Mouse (Mus musculus) thymus, postnatal 10 days (tissue): ENCODE measurements around the gene Atp13a5.

Experiments used
- DNase-seq, 2 experiments: peaks; one replicate each; pipeline ENCODE4 v3.0.0; 2021; ENCODE audit warnings: low spot score in 2 of 2

Gene Atp13a5

GRCm38 (mm10) chr16:29204875-29205274, 173.7 kb downstream of the Atp13a5 start:
- no peak for DNase-seq

DNA sequence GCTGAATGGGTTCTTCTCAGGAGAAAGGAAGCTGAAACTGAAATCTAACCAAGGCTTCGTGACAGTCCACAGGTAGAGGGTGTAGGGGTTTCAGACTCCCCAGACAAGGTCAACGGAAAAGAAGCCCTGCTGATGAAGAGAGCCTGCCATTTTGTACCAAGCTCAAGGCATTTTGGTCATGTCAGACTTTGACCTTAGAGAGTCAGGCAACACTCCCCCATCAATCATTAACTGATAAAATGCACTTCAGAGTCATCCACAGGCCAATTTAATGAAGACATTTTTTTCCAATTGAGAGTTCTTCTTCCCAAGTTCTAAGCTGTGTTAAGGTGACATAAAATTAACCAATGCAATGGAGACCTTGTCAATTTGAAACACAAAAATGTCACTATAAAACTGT, 177.4 kb downstream of the Atp13a5 start:
- DNase-seq = no peak

- no peak for DNase-seq
Measured at GRCm38 (mm10) chr16:29198461-29198860, 180.1 kb downstream of the Atp13a5 start.

GRCm38 (mm10) chr16:29195156-29195555, 183.4 kb downstream of the Atp13a5 start:
- no peak for DNase-seq

GRCm38 (mm10) chr16:29193981-29194380, 184.6 kb downstream of the Atp13a5 start:
- no peak for DNase-seq

- DNase-seq = no peak
Measured at GRCm38 (mm10) chr16:29192911-29193310, 185.6 kb downstream of the Atp13a5 start.
